Mouse (Mus musculus) lung, postnatal 4 days (tissue): Measurements from ENCODE around the gene C730034F03Rik.
"Not testable (repeated sequence)": the region's sequence is repeated elsewhere in the genome, so short reads cannot be mapped to it uniquely, and the experiment has no call there.

Experiments
- DNase-seq, 2 experiments: peaks; one replicate each; pipeline ENCODE4 v3.0.0; 2021

C730034F03Rik gene

GRCm38 (mm10) chr15:89429352-89430221, at the start of gene C730034F03Rik, which contains the start of the genes Gm44502 and Chkb:
Gene C730034F03Rik (plus strand): TSS chr15:89429589.
Gene Gm44502 (minus strand): TSS chr15:89429696.
Gene Chkb (minus strand): TSS chr15:89429908.
- DNase-seq, result peak; percentile 92 to 95

GRCm38 (mm10) chr15:89384617-89385016, 44.8 kb upstream of the C730034F03Rik start, which contains the start of gene Klhdc7b:
Gene Klhdc7b (plus strand): TSS chr15:89384917.
- no peak for DNase-seq

- no peak for DNase-seq
These were observed 42.3 kb upstream of the C730034F03Rik start for GRCm38 (mm10) chr15:89387127-89387526.

- DNase-seq, result no peak
These were observed 39.3 kb upstream of the C730034F03Rik start for GRCm38 (mm10) chr15:89390081-89390480.

- DNase-seq, result no peak
These were observed 32.5 kb upstream of the C730034F03Rik start for GRCm38 (mm10) chr15:89396883-89397282.

- no peak for DNase-seq
These were observed 31.2 kb upstream of the C730034F03Rik start for GRCm38 (mm10) chr15:89398146-89398545.

- no peak for DNase-seq
These were observed 29.7 kb upstream of the C730034F03Rik start for GRCm38 (mm10) chr15:89399716-89400115.

- no peak for DNase-seq
These were observed 26.9 kb upstream of the C730034F03Rik start for GRCm38 (mm10) chr15:89402471-89402870.

GRCm38 (mm10) chr15:89404831-89405623, 24.4 kb upstream of the C730034F03Rik start:
- no peak for DNase-seq

- DNase-seq, result no peak
These were observed 22.7 kb upstream of the C730034F03Rik start for GRCm38 (mm10) chr15:89406691-89407090.

- no peak for DNase-seq
These were observed 19.3 kb upstream of the C730034F03Rik start, which contains the start of gene Syce3 for GRCm38 (mm10) chr15:89410118-89410517. Gene Syce3 (minus strand): TSS chr15:89410503.

GRCm38 (mm10) chr15:89415282-89415681, 14.1 kb upstream of the C730034F03Rik start:
- DNase-seq, result no peak

GRCm38 (mm10) chr15:89421938-89422337, 7.5 kb upstream of the C730034F03Rik start:
- no peak for DNase-seq

GRCm38 (mm10) chr15:89424621-89425020, 4.8 kb upstream of the C730034F03Rik start:
- DNase-seq, result no peak

- peak in 1 of 2 experiments; percentile 30 for DNase-seq
These were observed 3.7 kb upstream of the C730034F03Rik start, which contains the start of gene Cpt1b for GRCm38 (mm10) chr15:89425711-89426121. Gene Cpt1b (minus strand): TSS chr15:89425863.

GRCm38 (mm10) chr15:89426716-89427115, 2.7 kb upstream of the C730034F03Rik start:
- DNase-seq, result peak in 1 of 2 experiments; percentile 18

GRCm38 (mm10) chr15:89428136-89428790, 1.1 kb upstream of the C730034F03Rik start:
- no peak for DNase-seq

GRCm38 (mm10) chr15:89428821-89429351, 503 bp upstream of the C730034F03Rik start:
- DNase-seq, result no peak

- DNase-seq, result no peak
These were observed 952 bp downstream of the C730034F03Rik start for GRCm38 (mm10) chr15:89430341-89430740.

- not testable (repeated sequence) for DNase-seq
These were observed 1.4 kb downstream of the C730034F03Rik start for GRCm38 (mm10) chr15:89430771-89431170.

- no peak for DNase-seq
These were observed 1.9 kb downstream of the C730034F03Rik start for GRCm38 (mm10) chr15:89431271-89431670.

- DNase-seq, result no peak
These were observed 2.4 kb downstream of the C730034F03Rik start for GRCm38 (mm10) chr15:89431806-89432205.
